Mouse (Mus musculus): Measurements from ENCODE around the gene Ddx52. TPM values are rescaled to one million over a fixed set of nuclear protein-coding genes. Genes with fewer than 3 reads are reported as not detected.

Gene Ddx52
- total RNA-seq (2021), result 10 to 100 TPM; 10.2 to 10.3 TPM
- long read RNA-seq, experiment 1, transcript Ddx52-201 (15 exons, 3,194 nt), result major isoform, 8 of 11 reads
- long read RNA-seq, experiment 1, partial matches to known transcripts, result 1 of 11 reads
- long read RNA-seq, experiment 1, other reads (novel, unspliced or antisense), result 2 of 11 reads
- long read RNA-seq, experiment 2, transcript Ddx52-201 (15 exons, 3,194 nt), result major isoform, 5 of 7 reads
- long read RNA-seq, experiment 2, partial matches to known transcripts, result 0 of 7 reads
- long read RNA-seq, experiment 2, other reads (novel, unspliced or antisense), result 2 of 7 reads

- DNase-seq, result peak; percentile 93 to 94
Observed at GRCm38 (mm10) chr11:83941950-83942840, at the start of gene Ddx52. Gene Ddx52, plus strand, starts transcription at chr11:83942062.

- no peak for DNase-seq
Observed at GRCm38 (mm10) chr11:83893325-83893724, 48.5 kb upstream of the Ddx52 start.

- DNase-seq, result no peak
Observed at GRCm38 (mm10) chr11:83896430-83897410, 45.1 kb upstream of the Ddx52 start.

GRCm38 (mm10) chr11:83897569-83897968 lies 44.3 kb upstream of the Ddx52 start:
- no peak for DNase-seq

GRCm38 (mm10) chr11:83902812-83903211 lies 39.0 kb upstream of the Ddx52 start:
- no peak for DNase-seq

- no peak for DNase-seq
Observed at GRCm38 (mm10) chr11:83905756-83906155, 36.1 kb upstream of the Ddx52 start.

- no peak for DNase-seq
Observed at GRCm38 (mm10) chr11:83908376-83908775, 33.5 kb upstream of the Ddx52 start.

GRCm38 (mm10) chr11:83913824-83914311 lies 28.0 kb upstream of the Ddx52 start:
- DNase-seq, result no peak

- no peak for DNase-seq
Observed at GRCm38 (mm10) chr11:83914501-83914900, 27.4 kb upstream of the Ddx52 start.

- DNase-seq, result no peak
Observed at GRCm38 (mm10) chr11:83922600-83922999, 19.3 kb upstream of the Ddx52 start.

GRCm38 (mm10) chr11:83927097-83927496 lies 14.8 kb upstream of the Ddx52 start:
- no peak for DNase-seq

GRCm38 (mm10) chr11:83932506-83933106 lies 9.3 kb upstream of the Ddx52 start:
- no peak for DNase-seq

GRCm38 (mm10) chr11:83933376-83933775 lies 8.5 kb upstream of the Ddx52 start:
- no peak for DNase-seq

- peak; percentile 62 to 86 for DNase-seq
Observed at GRCm38 (mm10) chr11:83935986-83936665, 5.7 kb upstream of the Ddx52 start.

GRCm38 (mm10) chr11:83938556-83938955 lies 3.3 kb upstream of the Ddx52 start:
- DNase-seq, result no peak

- no peak for DNase-seq
Observed at GRCm38 (mm10) chr11:83956822-83957221, 15.0 kb downstream of the Ddx52 start.

GRCm38 (mm10) chr11:83961983-83962382 lies 20.1 kb downstream of the Ddx52 start:
- no peak for DNase-seq

GRCm38 (mm10) chr11:83963991-83964921 lies 22.4 kb downstream of the Ddx52 start, which contains the start of gene Synrg:
Gene Synrg, plus strand, starts transcription at chr11:83964428.
- peak; percentile 92 to 95 for DNase-seq

- no peak for DNase-seq
Observed at GRCm38 (mm10) chr11:83967436-83968204, 25.8 kb downstream of the Ddx52 start.
